Mouse (Mus musculus) heart, embryonic 15.5 days (tissue): ENCODE results near the gene Nckap5l. TPM values are rescaled to one million over a fixed set of nuclear protein-coding genes. Genes with fewer than 3 reads are reported as not detected.

Source experiments
- ATAC-seq: fragments of 200-750 bp; cut with Nextera tagmentation; replicated peaks from 2 replicates; pipeline ENCODE4 v1.8.0; 2017; ENCODE audit warnings: low read depth, moderate TSS enrichment; ENCODE audit not compliant: insufficient number of reproducible peaks, insufficient read depth, low FRiP score
- H3K27ac ChIP-seq: fragments of 300-500 bp; sonication (generic); 2 replicates; pipeline ENCODE4 v1.5.1; 2015; ENCODE audit warnings: mild to moderate bottlenecking, inconsistent platforms
- H3K27me3 ChIP-seq: fragments of 300-500 bp; sonication (generic); 2 replicates; pipeline ENCODE4 v1.6.1; 2015; ENCODE audit warnings: inconsistent platforms
- H3K36me3 ChIP-seq: fragments of 300-500 bp; sonication (generic); 2 replicates; pipeline ENCODE4 v1.6.1; 2015; ENCODE audit warnings: mild to moderate bottlenecking, inconsistent platforms
- H3K4me1 ChIP-seq: fragments of 300-500 bp; sonication (generic); replicated peaks from 2 replicates; pipeline ENCODE4 v1.6.1; 2015; ENCODE audit warnings: inconsistent platforms
- H3K4me2 ChIP-seq: fragments of 300-500 bp; sonication (generic); 2 replicates; pipeline ENCODE4 v1.6.1; 2015; ENCODE audit warnings: inconsistent platforms, mild to moderate bottlenecking, moderate library complexity
- H3K4me3 ChIP-seq: fragments of 300-500 bp; sonication (generic); 2 replicates; pipeline ENCODE4 v1.5.1; 2015; ENCODE audit warnings: mild to moderate bottlenecking, inconsistent platforms
- H3K9ac ChIP-seq: fragments of 300-500 bp; sonication (generic); 2 replicates; pipeline ENCODE4 v1.6.1; 2015; ENCODE audit warnings: mild to moderate bottlenecking, inconsistent platforms
- H3K9me3 ChIP-seq: fragments of 300-500 bp; sonication (generic); replicated peaks from 2 replicates; pipeline ENCODE4 v1.6.1; 2016; ENCODE audit warnings: inconsistent platforms
- WGBS: fragments of 180-500 bp; shearing (Covaris S2); methylation state at CpG from one replicate; pipeline ENCODE4 v1.1.7; 2015; ENCODE audit warnings: mixed read lengths; 5-methylcytosine and 5-hydroxymethylcytosine counted together
- polyA plus RNA-seq: library from polyadenylated mRNA; unstranded; fragments of >200 nt; fragmentation: Nextera tagmentation; extraction: Ambion mirVana; gene quantifications from 2 replicates; pipeline ENCODE4 v1.2.1, GENCODE M21; 2015

Gene Nckap5l
- polyA plus RNA-seq, 1 experiment from 2014 or later = 6.8 TPM

- WGBS = 75% methylated on average over 7 of the region's 7 CpGs
- H3K9ac ChIP-seq = no peak overlapping the region
- H3K9me3 ChIP-seq = no peaks in the 10 kb centered on the region
- no peaks in the 10 kb centered on the region for H3K36me3 ChIP-seq
- no peak overlapping the region for H3K4me3 ChIP-seq
- no peak for ATAC-seq
- H3K4me2 ChIP-seq = no peak overlapping the region
- H3K4me1 ChIP-seq = peaks cover 37% of the 10 kb centered on the region
- no peak overlapping the region for H3K27ac ChIP-seq
- no peaks in the 10 kb centered on the region for H3K27me3 ChIP-seq
These were observed 15.2 kb downstream of the Nckap5l start for GRCm38 (mm10) chr15:99442358-99442757.

GRCm38 (mm10) chr15:99440816-99441457 is 16.6 kb downstream of the Nckap5l start:
- peaks cover 49% of the 10 kb centered on the region for H3K4me1 ChIP-seq

GRCm38 (mm10) chr15:99440112-99440815 is 17.3 kb downstream of the Nckap5l start:
- Histone ChIP-seq H3K27ac (peak overlapping the region; percentile 90), H3K9ac (peak overlapping the region; percentile 29; the same call in 1 of the 2 replicates), H3K27me3 (no peaks in the 10 kb centered on the region), H3K4me2 (peak overlapping the region; percentile 39), H3K36me3 (no peaks in the 10 kb centered on the region), H3K4me1 (peaks cover 54% of the 10 kb centered on the region), H3K9me3 (no peaks in the 10 kb centered on the region), H3K4me3 (no peak overlapping the region)
- 27% methylated on average over 2 of the region's 2 CpGs for WGBS
- peak; percentile 83 for ATAC-seq

More at GRCm38 (mm10) chr15:99440816-99441457, 16.6 kb downstream of the Nckap5l start:
- Histone ChIP-seq H3K4me2 (peak overlapping the region; percentile 39), H3K36me3 (no peaks in the 10 kb centered on the region), H3K4me3 (no peak overlapping the region), H3K9me3 (no peaks in the 10 kb centered on the region), H3K27me3 (no peaks in the 10 kb centered on the region), H3K27ac (peak overlapping the region; percentile 90), H3K9ac (0 out of 2 replicates have a peak overlapping the region, but pooled peaks have one; percentile 29)
- ATAC-seq = 0 out of 2 replicates have a peak, but pooled peaks have one; percentile 9
- 40% methylated on average over 8 of the region's 8 CpGs for WGBS

- Histone ChIP-seq H3K27me3 (no peaks in the 10 kb centered on the region), H3K27ac (peak overlapping the region; percentile 57), H3K4me2 (no peak overlapping the region), H3K9me3 (no peaks in the 10 kb centered on the region), H3K9ac (no peak overlapping the region), H3K4me1 (peaks cover 64% of the 10 kb centered on the region), H3K4me3 (no peak overlapping the region), H3K36me3 (no peaks in the 10 kb centered on the region)
- WGBS = 77% methylated on average over 8 of the region's 8 CpGs
- no peak for ATAC-seq
These were observed 18.4 kb downstream of the Nckap5l start for GRCm38 (mm10) chr15:99438966-99439698.

- ATAC-seq = no peak
- no peak overlapping the region for H3K4me3 ChIP-seq
- H3K27me3 ChIP-seq = no peaks in the 10 kb centered on the region
- peaks cover 73% of the 10 kb centered on the region for H3K4me1 ChIP-seq
- H3K9me3 ChIP-seq = no peaks in the 10 kb centered on the region
- H3K9ac ChIP-seq = no peak overlapping the region
- H3K4me2 ChIP-seq = no peak overlapping the region
- H3K36me3 ChIP-seq = peaks cover 16% of the 10 kb centered on the region; the same call in 1 of the 2 replicates
- H3K27ac ChIP-seq = no peak overlapping the region
- 68% methylated on average over 12 of the region's 12 CpGs for WGBS
These were observed 23.6 kb downstream of the Nckap5l start for GRCm38 (mm10) chr15:99433913-99434312.

- Histone ChIP-seq H3K4me3 (no peak overlapping the region), H3K9ac (no peak overlapping the region), H3K9me3 (no peaks in the 10 kb centered on the region), H3K27ac (no peak overlapping the region), H3K27me3 (no peaks in the 10 kb centered on the region), H3K4me2 (no peak overlapping the region), H3K4me1 (peaks cover 76% of the 10 kb centered on the region), H3K36me3 (peaks cover 16% of the 10 kb centered on the region; the same call in 1 of the 2 replicates)
- WGBS = 88% methylated on average over 16 of the region's 16 CpGs
- ATAC-seq = no peak
These were observed 24.3 kb downstream of the Nckap5l start for GRCm38 (mm10) chr15:99433081-99433718.

- Histone ChIP-seq H3K4me1 (peaks cover 71% of the 10 kb centered on the region), H3K9me3 (no peaks in the 10 kb centered on the region), H3K36me3 (peaks cover 27% of the 10 kb centered on the region), H3K4me3 (no peak overlapping the region), H3K27me3 (no peaks in the 10 kb centered on the region), H3K9ac (no peak overlapping the region), H3K4me2 (no peak overlapping the region), H3K27ac (peak overlapping the region; percentile 34; the same call in 1 of the 2 replicates)
- ATAC-seq = no peak
- WGBS = 44% methylated on average over 8 of the region's 8 CpGs
These were observed 25.6 kb downstream of the Nckap5l start for GRCm38 (mm10) chr15:99431967-99432366.

- no peak for ATAC-seq
These were observed 26.0 kb downstream of the Nckap5l start for GRCm38 (mm10) chr15:99431504-99431903.

GRCm38 (mm10) chr15:99431063-99431462 is 26.5 kb downstream of the Nckap5l start:
- H3K9me3 ChIP-seq = no peaks in the 10 kb centered on the region
- no peak for ATAC-seq
- no peak overlapping the region for H3K4me2 ChIP-seq
- H3K4me3 ChIP-seq = no peak overlapping the region
- H3K27me3 ChIP-seq = no peaks in the 10 kb centered on the region
- WGBS = 88% methylated on average over 10 of the region's 10 CpGs
- no peak overlapping the region for H3K9ac ChIP-seq
- H3K36me3 ChIP-seq = peaks cover 34% of the 10 kb centered on the region
- peak overlapping the region; percentile 8 for H3K27ac ChIP-seq
- H3K4me1 ChIP-seq = peaks cover 62% of the 10 kb centered on the region

More at GRCm38 (mm10) chr15:99431504-99431903, 26.0 kb downstream of the Nckap5l start:
- H3K36me3 ChIP-seq = peaks cover 30% of the 10 kb centered on the region
- H3K27me3 ChIP-seq = no peaks in the 10 kb centered on the region
- H3K4me3 ChIP-seq = no peak overlapping the region
- H3K4me2 ChIP-seq = no peak overlapping the region
- H3K9ac ChIP-seq = no peak overlapping the region
- H3K4me1 ChIP-seq = peaks cover 67% of the 10 kb centered on the region
- peak overlapping the region; percentile 34 for H3K27ac ChIP-seq
- H3K9me3 ChIP-seq = no peaks in the 10 kb centered on the region
- 55% methylated on average over 7 of the region's 7 CpGs for WGBS

GRCm38 (mm10) chr15:99430394-99430793 is 27.2 kb downstream of the Nckap5l start:
- peaks cover 41% of the 10 kb centered on the region for H3K36me3 ChIP-seq
- H3K4me3 ChIP-seq = no peak overlapping the region
- H3K4me2 ChIP-seq = no peak overlapping the region
- 67% methylated on average over 8 of the region's 8 CpGs for WGBS
- peak overlapping the region; percentile 8; the same call in 1 of the 2 replicates for H3K27ac ChIP-seq
- no peaks in the 10 kb centered on the region for H3K9me3 ChIP-seq
- no peaks in the 10 kb centered on the region for H3K27me3 ChIP-seq
- no peak for ATAC-seq
- H3K4me1 ChIP-seq = peaks cover 57% of the 10 kb centered on the region
- H3K9ac ChIP-seq = no peak overlapping the region

- Histone ChIP-seq H3K4me3 (no peak overlapping the region), H3K9me3 (no peaks in the 10 kb centered on the region), H3K9ac (no peak overlapping the region), H3K36me3 (peaks cover 46% of the 10 kb centered on the region; the same call in 1 of the 2 replicates), H3K27ac (no peak overlapping the region), H3K4me1 (peaks cover 21% of the 10 kb centered on the region), H3K4me2 (no peak overlapping the region), H3K27me3 (no peaks in the 10 kb centered on the region)
- 87% methylated on average over 9 of the region's 9 CpGs for WGBS
- no peak for ATAC-seq
These were observed 33.7 kb downstream of the Nckap5l start for GRCm38 (mm10) chr15:99423884-99424283.
